Mouse (Mus musculus) limb, embryonic 12.5 days (tissue): ENCODE data around the gene Samd5. TPM values are rescaled to one million over a fixed set of nuclear protein-coding genes. Genes with fewer than 3 reads are reported as not detected.

ENCODE experiments used
- ATAC-seq: fragments of 200-750 bp; cut with Nextera tagmentation; 2 replicates; pipeline ENCODE4 v1.8.0; 2017; ENCODE audit warnings: low read depth, moderate TSS enrichment; ENCODE audit not compliant: insufficient number of reproducible peaks, insufficient read depth, low FRiP score, low TSS enrichment
- H3K27ac ChIP-seq: fragments of 300-500 bp; sonication (generic); 2 replicates; pipeline ENCODE4 v1.5.1; 2016; ENCODE audit warnings: mild to moderate bottlenecking, moderate library complexity
- H3K27me3 ChIP-seq: fragments of 300-500 bp; sonication (generic); 2 replicates; pipeline ENCODE4 v1.6.1; 2016; ENCODE audit warnings: mild to moderate bottlenecking, moderate library complexity
- H3K36me3 ChIP-seq: fragments of 300-500 bp; sonication (generic); 2 replicates; pipeline ENCODE4 v1.6.1; 2016; ENCODE audit warnings: mild to moderate bottlenecking, moderate library complexity
- H3K4me1 ChIP-seq: fragments of 300-500 bp; sonication (generic); replicated peaks from 2 replicates; pipeline ENCODE4 v1.6.1; 2016
- H3K4me2 ChIP-seq: fragments of 300-500 bp; sonication (generic); 2 replicates; pipeline ENCODE4 v1.6.1; 2016; ENCODE audit warnings: mild to moderate bottlenecking, moderate library complexity
- H3K4me3 ChIP-seq: fragments of 300-500 bp; sonication (generic); replicated peaks from 2 replicates; pipeline ENCODE4 v1.5.1; 2016; ENCODE audit warnings: mild to moderate bottlenecking
- H3K9ac ChIP-seq: fragments of 300-500 bp; sonication (generic); replicated peaks from 2 replicates; pipeline ENCODE4 v1.6.1; 2016; ENCODE audit warnings: mild to moderate bottlenecking, moderate library complexity
- H3K9me3 ChIP-seq: fragments of 300-500 bp; sonication (generic); 2 replicates; pipeline ENCODE4 v1.6.1; 2016; ENCODE audit warnings: mild to moderate bottlenecking, moderate library complexity
- WGBS: fragments of 180-500 bp; shearing (Covaris S2); methylation state at CpG from one replicate; pipeline ENCODE4 v1.1.7; 2016; 5-methylcytosine and 5-hydroxymethylcytosine counted together
- polyA plus RNA-seq: library from polyadenylated mRNA; unstranded; fragments of >200 nt; fragmentation: Nextera tagmentation; extraction: Ambion mirVana; gene quantifications from 2 replicates; pipeline ENCODE4 v1.2.1, GENCODE M21; 2016

Gene Samd5
- polyA plus RNA-seq, 1 experiment from 2014 or later: 2.9 TPM

DNA sequence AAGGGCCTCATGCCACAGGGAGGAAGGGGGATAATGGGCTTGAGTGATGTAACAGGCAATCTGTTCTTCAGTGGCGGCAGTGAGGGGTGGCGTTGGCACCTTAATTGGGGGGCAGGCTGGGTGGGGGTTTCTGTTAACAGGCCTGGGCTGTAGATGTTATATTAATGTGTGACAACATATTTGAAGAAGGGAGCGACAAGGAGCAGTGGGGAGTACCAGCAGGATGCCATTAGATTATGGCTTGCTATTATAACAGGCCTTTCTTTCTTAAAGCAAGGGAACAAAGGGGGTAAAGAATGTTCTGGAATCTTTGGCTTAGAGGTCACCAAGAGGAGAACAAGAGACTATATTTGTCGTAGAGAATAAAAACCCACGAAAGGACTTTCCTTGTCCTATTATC, 4.9 kb upstream of the Samd5 start:
- WGBS: 66% methylated on average over 5 of the region's 5 CpGs
- ATAC-seq: no peak
- no peak overlapping the region for H3K9ac ChIP-seq

GRCm38 (mm10) chr10:9678071-9678470, 3.1 kb upstream of the Samd5 start:
- Histone ChIP-seq H3K4me1 (peaks cover 23% of the 10 kb centered on the region), H3K9ac (no peak overlapping the region), H3K36me3 (no peaks in the 10 kb centered on the region), H3K4me3 (no peak overlapping the region), H3K9me3 (no peaks in the 10 kb centered on the region), H3K4me2 (no peak overlapping the region), H3K27me3 (peaks cover 43% of the 10 kb centered on the region), H3K27ac (no peak overlapping the region)
- no peak for ATAC-seq
- 32% methylated on average over 5 of the region's 5 CpGs for WGBS

More for the DNA sequence above, 4.9 kb upstream of the Samd5 start:
- H3K9me3 ChIP-seq: no peaks in the 10 kb centered on the region
- H3K4me1 ChIP-seq: peaks cover 17% of the 10 kb centered on the region
- H3K4me2 ChIP-seq: no peak overlapping the region
- peaks cover 25% of the 10 kb centered on the region for H3K27me3 ChIP-seq
- no peak overlapping the region for H3K27ac ChIP-seq
- H3K36me3 ChIP-seq: no peaks in the 10 kb centered on the region
- no peak overlapping the region for H3K4me3 ChIP-seq

DNA sequence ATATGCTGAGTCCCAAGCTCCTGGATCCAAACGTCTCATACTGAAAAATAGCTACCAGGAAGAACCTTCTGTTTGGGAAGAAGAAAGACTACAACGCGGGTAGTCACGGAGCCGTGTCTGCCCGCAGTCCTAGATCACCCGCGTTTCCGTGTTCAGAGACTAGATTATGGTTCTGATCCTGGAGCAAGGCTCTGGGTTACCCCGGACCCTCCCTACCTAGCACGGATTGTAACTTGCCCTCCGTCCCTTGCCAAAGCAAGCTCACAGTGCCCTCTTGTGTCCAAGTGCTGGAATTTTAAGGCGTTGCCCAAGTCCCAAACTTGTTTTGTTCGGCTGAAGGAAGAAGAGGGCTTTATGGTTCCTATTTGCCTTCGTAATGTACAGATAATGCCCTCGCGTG, 1.9 kb upstream of the Samd5 start:
- 0 out of 2 replicates have a peak, but pooled peaks have one; percentile 56 for ATAC-seq
- Histone ChIP-seq H3K27me3 (peaks cover 49% of the 10 kb centered on the region), H3K9ac (no peak overlapping the region), H3K4me2 (peak overlapping the region; percentile 46), H3K9me3 (no peaks in the 10 kb centered on the region), H3K36me3 (no peaks in the 10 kb centered on the region), H3K27ac (no peak overlapping the region), H3K4me1 (peaks cover 23% of the 10 kb centered on the region), H3K4me3 (0 out of 2 replicates have a peak overlapping the region, but pooled peaks have one; percentile 12)
- WGBS: 2% methylated on average over 17 of the region's 17 CpGs

DNA sequence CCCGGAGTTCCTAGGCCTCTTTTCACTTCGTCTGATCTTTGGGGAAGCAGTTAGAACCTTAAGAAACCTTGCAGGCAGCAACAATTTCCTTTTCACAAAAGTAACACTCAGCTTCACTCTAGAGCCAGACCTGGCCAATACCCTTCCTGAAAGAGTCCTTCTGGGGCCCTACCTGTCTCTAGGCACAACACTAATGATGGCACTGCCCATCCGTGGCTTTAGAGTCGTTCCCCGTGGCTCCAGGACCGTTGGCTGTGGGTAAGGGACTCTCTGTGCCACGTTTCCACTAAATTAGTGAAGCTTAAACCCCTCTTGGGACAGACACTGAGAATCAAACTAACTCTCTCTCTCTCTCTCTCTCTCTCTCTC, 1.4 kb upstream of the Samd5 start:
- Histone ChIP-seq H3K4me3 (no peak overlapping the region), H3K9me3 (no peaks in the 10 kb centered on the region), H3K27me3 (peaks cover 49% of the 10 kb centered on the region), H3K36me3 (no peaks in the 10 kb centered on the region), H3K27ac (no peak overlapping the region), H3K9ac (no peak overlapping the region), H3K4me1 (peaks cover 23% of the 10 kb centered on the region), H3K4me2 (peak overlapping the region; percentile 96)
- WGBS: 5% methylated on average over 7 of the region's 7 CpGs
- ATAC-seq: no peak

GRCm38 (mm10) chr10:9675550-9676417, 776 bp upstream of the Samd5 start:
- peaks cover 23% of the 10 kb centered on the region for H3K4me1 ChIP-seq
- peaks cover 49% of the 10 kb centered on the region for H3K27me3 ChIP-seq
- H3K9me3 ChIP-seq: no peaks in the 10 kb centered on the region
- H3K36me3 ChIP-seq: no peaks in the 10 kb centered on the region
- peak overlapping the region; percentile 60 for H3K9ac ChIP-seq
- peak overlapping the region; percentile 69 for H3K4me3 ChIP-seq
- 2% methylated on average over 36 of the region's 36 CpGs for WGBS
- H3K4me2 ChIP-seq: peak overlapping the region; percentile 96
- H3K27ac ChIP-seq: no peak overlapping the region
- peak; percentile 49 for ATAC-seq

GRCm38 (mm10) chr10:9673276-9673675, 1.7 kb downstream of the Samd5 start:
- H3K27me3 ChIP-seq: peaks cover 48% of the 10 kb centered on the region
- peak overlapping the region; percentile 96; the same call in 1 of the 2 replicates for H3K4me2 ChIP-seq
- no peak overlapping the region for H3K27ac ChIP-seq
- no peaks in the 10 kb centered on the region for H3K9me3 ChIP-seq
- no peak overlapping the region for H3K9ac ChIP-seq
- no peak for ATAC-seq
- peaks cover 20% of the 10 kb centered on the region for H3K4me1 ChIP-seq
- H3K36me3 ChIP-seq: no peaks in the 10 kb centered on the region
- peak overlapping the region; percentile 69; the same call in 1 of the 2 replicates for H3K4me3 ChIP-seq

DNA sequence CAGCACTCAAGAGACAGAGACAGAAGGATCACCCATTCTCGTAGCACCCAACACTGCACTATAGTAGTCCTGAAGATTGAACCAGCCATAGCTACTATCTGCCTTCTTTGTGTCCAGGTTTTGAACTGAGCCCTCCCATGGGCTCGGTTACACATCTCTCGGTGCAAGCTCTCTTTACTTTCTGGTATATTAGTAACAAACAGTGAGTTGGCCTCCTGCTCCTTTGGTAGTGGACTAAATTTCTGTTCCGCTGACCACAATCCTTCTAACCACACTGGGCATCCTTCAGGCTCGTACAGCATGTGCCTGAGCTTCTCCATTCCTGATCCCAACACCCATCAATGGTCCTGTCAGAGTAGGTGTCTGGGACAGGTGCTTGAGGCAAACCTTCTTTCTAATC, 2.3 kb downstream of the Samd5 start:
- H3K4me3 ChIP-seq: no peak overlapping the region
- H3K9me3 ChIP-seq: no peaks in the 10 kb centered on the region
- H3K9ac ChIP-seq: no peak overlapping the region
- H3K4me1 ChIP-seq: peaks cover 17% of the 10 kb centered on the region
- no peak for ATAC-seq
- H3K27me3 ChIP-seq: peaks cover 43% of the 10 kb centered on the region
- no peaks in the 10 kb centered on the region for H3K36me3 ChIP-seq
- 85% methylated on average over 5 of the region's 5 CpGs for WGBS
- H3K4me2 ChIP-seq: no peak overlapping the region
- H3K27ac ChIP-seq: no peak overlapping the region

GRCm38 (mm10) chr10:9670351-9670750, 4.7 kb downstream of the Samd5 start:
- Histone ChIP-seq H3K27ac (no peak overlapping the region), H3K4me2 (no peak overlapping the region), H3K9ac (no peak overlapping the region), H3K9me3 (no peaks in the 10 kb centered on the region), H3K4me3 (no peak overlapping the region), H3K4me1 (peaks cover 6% of the 10 kb centered on the region), H3K36me3 (no peaks in the 10 kb centered on the region), H3K27me3 (peaks cover 27% of the 10 kb centered on the region)
- ATAC-seq: no peak
- WGBS: 82% methylated on average over 6 of the region's 6 CpGs

GRCm38 (mm10) chr10:9668791-9669190, 6.2 kb downstream of the Samd5 start:
- ATAC-seq: no peak
- no peak overlapping the region for H3K4me3 ChIP-seq
- H3K36me3 ChIP-seq: no peaks in the 10 kb centered on the region
- H3K9me3 ChIP-seq: no peaks in the 10 kb centered on the region
- no peak overlapping the region for H3K9ac ChIP-seq
- H3K27me3 ChIP-seq: peaks cover 13% of the 10 kb centered on the region
- no peak overlapping the region for H3K27ac ChIP-seq
- H3K4me1 ChIP-seq: no peaks in the 10 kb centered on the region
- H3K4me2 ChIP-seq: no peak overlapping the region
- WGBS: 91% methylated on average over 4 of the region's 4 CpGs

DNA sequence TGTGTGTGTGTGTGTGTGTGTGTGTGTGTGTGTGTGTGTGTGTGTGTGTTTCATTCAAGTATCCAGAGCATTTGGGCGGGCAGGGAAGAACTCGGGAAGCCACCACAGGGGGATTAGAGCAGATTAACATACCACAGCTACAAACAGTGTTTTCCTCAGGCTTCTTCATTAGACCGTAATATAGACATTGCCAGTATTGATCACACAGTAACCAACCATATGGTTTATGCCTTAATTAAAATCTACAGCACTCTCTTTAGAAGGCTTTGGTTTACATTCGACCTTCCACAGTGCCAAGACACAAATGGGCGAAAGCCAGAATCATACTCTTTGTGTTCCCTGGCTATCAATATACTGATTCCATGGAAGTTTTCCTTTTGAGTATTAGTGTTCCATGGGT, 22.1 kb downstream of the Samd5 start:
- Histone ChIP-seq H3K4me1 (peaks cover 6% of the 10 kb centered on the region; the same call in 1 of the 2 replicates), H3K4me2 (no peak overlapping the region), H3K27ac (no peak overlapping the region), H3K36me3 (no peaks in the 10 kb centered on the region), H3K4me3 (no peak overlapping the region), H3K27me3 (no peaks in the 10 kb centered on the region), H3K9me3 (no peaks in the 10 kb centered on the region), H3K9ac (no peak overlapping the region)
- WGBS: 87% methylated on average over 5 of the region's 5 CpGs
- no peak for ATAC-seq

DNA sequence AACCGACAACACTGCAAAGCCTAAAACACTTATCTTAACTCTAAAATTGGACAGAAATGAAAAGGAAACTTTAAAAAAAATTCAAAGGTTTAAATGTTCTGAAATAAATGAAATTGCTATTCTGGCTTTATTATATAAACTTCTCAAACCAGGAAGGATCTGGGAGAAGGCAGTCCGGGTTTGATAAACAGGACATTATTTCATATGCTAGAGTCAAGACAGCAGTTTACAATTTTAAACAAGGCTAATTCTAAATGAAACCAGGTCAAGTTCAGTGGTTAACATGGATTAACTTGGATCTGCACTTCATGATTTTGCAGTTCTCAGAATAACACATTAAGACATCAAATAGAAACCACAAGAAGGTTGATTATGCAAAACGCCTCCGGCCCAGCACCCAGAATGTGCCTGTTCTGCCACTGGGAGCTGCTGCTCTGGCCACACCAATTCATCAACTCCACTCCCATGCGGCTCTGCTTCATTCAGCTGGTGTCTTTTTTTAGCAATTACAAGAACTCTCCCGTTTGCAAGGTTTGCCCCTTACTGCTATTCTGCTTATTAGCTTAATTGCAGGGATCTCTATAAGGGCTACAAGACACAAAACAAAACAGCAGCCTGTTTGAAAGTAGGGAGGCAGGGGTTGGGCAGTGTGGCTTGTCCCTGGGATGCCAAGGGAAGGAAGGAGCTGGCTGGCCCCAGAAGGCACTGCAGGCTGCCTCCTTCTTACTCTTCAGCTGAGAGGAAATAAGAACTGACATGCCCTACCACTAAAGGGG, 24.8 kb downstream of the Samd5 start:
- peaks cover 6% of the 10 kb centered on the region; the same call in 1 of the 2 replicates for H3K4me1 ChIP-seq
- ATAC-seq: no peak
- no peak overlapping the region for H3K4me3 ChIP-seq
- H3K27me3 ChIP-seq: no peaks in the 10 kb centered on the region
- WGBS: 50% methylated on average over 6 of the region's 6 CpGs
- H3K9ac ChIP-seq: no peak overlapping the region
- H3K4me2 ChIP-seq: no peak overlapping the region
- no peaks in the 10 kb centered on the region for H3K9me3 ChIP-seq
- no peaks in the 10 kb centered on the region for H3K36me3 ChIP-seq
- H3K27ac ChIP-seq: no peak overlapping the region
